Mouse (Mus musculus): ENCODE measurements at regions not wholly inside any gene's neighbourhood (a gene's known extent, or its start where the extent isn't known, plus 50 kb on each side); places are given as distances from the start of the nearest gene placed in this dataset.

DNA sequence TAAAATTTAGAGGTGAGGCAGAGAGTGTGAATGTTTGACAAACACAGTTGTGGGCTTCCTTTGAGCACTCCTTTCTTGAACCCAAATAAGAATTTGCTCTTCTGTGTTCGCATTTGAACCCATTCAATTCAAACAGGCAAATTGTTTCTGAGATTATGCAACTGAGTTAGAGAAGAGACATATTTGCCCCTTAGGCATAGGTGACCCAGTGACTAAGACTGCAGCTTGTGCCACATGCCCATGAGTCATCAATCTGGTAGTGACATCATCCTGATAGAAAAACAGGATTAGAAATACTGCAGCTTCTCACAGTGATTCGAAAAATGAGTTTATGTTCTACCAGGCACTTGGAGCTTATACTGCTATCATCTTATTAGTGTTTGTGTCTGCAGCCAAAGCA, 67.2 kb downstream of the Zfp622 start:
- TF ChIP-seq CTCF (IDR thresholded peaks at IDR 0.05; ENCODE audit: low read depth) = no peak
- Histone ChIP-seq H3K4me3 (ENCODE audit: low read depth, low read length) (no peak overlapping the region), H3K4me1 (replicated peaks; ENCODE audit: control insufficient read depth, insufficient read depth, low read length) (no peaks in the 10 kb centered on the region), H3K27me3 (replicated peaks; ENCODE audit: control insufficient read depth, insufficient read depth, low read length) (no peaks in the 10 kb centered on the region), H3K9ac (ENCODE audit: low read depth, low read length) (no peak overlapping the region), H3K9me3 (ENCODE audit: control insufficient read depth) (no peaks in the 10 kb centered on the region), H3K27ac (ENCODE audit: low read depth, low read length) (no peak overlapping the region), H3K4me2 (replicated peaks; ENCODE audit: low read depth) (no peak overlapping the region), H3K36me3 (ENCODE audit: control insufficient read depth, insufficient read depth) (no peaks in the 10 kb centered on the region)
- no peak for ATAC-seq
- 57% methylated on average over 2 of the region's 2 CpGs for WGBS

DNA sequence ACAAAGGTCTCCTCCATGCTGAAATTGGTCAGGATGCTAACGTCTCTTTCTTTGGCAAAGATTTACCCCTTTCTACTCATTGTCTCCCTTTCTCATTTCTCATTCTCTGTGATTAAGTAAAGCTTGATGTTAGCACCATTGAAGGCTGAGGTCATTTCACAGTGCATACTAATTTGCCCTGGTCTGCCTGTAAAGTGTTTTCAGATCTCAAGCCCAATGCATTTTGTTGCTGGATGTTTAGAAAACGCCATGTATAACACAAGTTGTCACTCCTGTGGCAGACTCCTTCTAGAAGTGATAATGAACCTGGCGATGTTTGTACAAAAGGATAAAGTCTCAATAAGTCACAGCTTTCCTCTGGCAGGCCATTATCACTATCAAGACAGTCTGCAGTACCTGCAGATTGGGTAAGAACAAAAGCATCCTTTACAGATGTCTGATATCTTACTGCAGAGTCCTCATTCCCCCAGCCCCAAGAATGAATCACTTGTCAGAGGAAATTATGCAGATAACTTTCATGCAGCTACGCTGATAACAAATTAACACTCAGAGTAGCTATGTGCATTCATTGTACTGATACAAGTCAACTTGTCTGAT, 68.7 kb downstream of the Zfp622 start:
- H3K27ac ChIP-seq (ENCODE audit: low read depth, low read length) = no peak overlapping the region
- no peak for TF ChIP-seq CTCF (IDR thresholded peaks at IDR 0.05; ENCODE audit: low read depth)
- no peaks in the 10 kb centered on the region for H3K27me3 ChIP-seq (replicated peaks; ENCODE audit: control insufficient read depth, insufficient read depth, low read length)
- no peak overlapping the region for H3K9ac ChIP-seq (ENCODE audit: low read depth, low read length)
- WGBS = 54% methylated on average over 4 of the region's 4 CpGs
- no peaks in the 10 kb centered on the region for H3K36me3 ChIP-seq (ENCODE audit: control insufficient read depth, insufficient read depth)
- no peak overlapping the region for H3K4me2 ChIP-seq (replicated peaks; ENCODE audit: low read depth)
- no peak overlapping the region for H3K4me3 ChIP-seq (ENCODE audit: low read depth, low read length)
- no peak for ATAC-seq
- H3K9me3 ChIP-seq (ENCODE audit: control insufficient read depth) = no peaks in the 10 kb centered on the region
- no peaks in the 10 kb centered on the region for H3K4me1 ChIP-seq (replicated peaks; ENCODE audit: control insufficient read depth, insufficient read depth, low read length)

DNA sequence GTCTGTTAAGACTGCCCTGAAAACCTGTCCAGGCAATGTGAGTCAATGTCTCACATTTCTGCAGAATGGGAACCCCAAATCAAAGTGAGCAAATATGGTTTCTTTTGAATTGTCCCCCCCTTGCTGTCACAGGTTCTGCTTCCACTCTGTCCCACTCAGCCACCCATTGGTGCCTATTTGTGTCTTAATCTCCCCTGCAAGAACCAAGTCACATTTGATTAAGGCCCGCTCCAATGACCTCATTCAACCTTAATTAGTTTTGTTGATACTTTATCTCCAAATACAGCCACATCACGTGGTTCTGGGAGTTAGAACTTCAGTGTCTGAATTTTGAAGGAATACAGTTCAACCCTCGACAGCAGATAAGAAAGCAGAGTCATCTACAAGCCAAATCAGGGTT, 73.9 kb downstream of the Zfp622 start:
- ATAC-seq = no peak
- TF ChIP-seq CTCF (IDR thresholded peaks at IDR 0.05; ENCODE audit: low read depth) = no peak

DNA sequence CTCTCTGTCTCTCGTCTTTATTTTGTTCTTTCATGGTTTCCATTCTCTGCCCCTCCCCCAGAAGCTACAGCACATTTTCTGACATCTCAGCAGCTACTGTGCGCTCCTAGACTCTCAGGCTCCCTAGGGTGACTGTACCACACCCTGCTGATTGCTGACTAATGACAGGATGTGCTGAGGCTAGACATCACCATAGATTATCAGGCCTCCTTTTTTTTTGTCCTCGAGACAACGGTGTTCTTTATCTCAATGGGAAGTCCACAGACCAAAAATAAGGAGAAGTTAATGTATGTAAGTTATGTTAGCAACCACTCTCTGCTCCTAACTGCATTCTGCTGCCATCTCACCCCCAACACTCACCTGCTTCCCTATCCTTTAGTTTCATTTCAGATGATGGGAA, 116.0 kb downstream of the Zfp622 start:
- H3K27me3 ChIP-seq (replicated peaks; ENCODE audit: control insufficient read depth, insufficient read depth, low read length) = no peaks in the 10 kb centered on the region
- no peak for ATAC-seq
- H3K4me1 ChIP-seq (replicated peaks; ENCODE audit: control insufficient read depth, insufficient read depth, low read length) = no peaks in the 10 kb centered on the region
- H3K36me3 ChIP-seq (ENCODE audit: control insufficient read depth, insufficient read depth) = no peaks in the 10 kb centered on the region
- 63% methylated on average over 4 of the region's 4 CpGs for WGBS
- H3K9me3 ChIP-seq (ENCODE audit: control insufficient read depth) = no peaks in the 10 kb centered on the region
- no peak for TF ChIP-seq CTCF (IDR thresholded peaks at IDR 0.05; ENCODE audit: low read depth)
- no peak overlapping the region for H3K27ac ChIP-seq (ENCODE audit: low read depth, low read length)
- H3K9ac ChIP-seq (ENCODE audit: low read depth, low read length) = no peak overlapping the region
- no peak overlapping the region for H3K4me3 ChIP-seq (ENCODE audit: low read depth, low read length)
- no peak overlapping the region for H3K4me2 ChIP-seq (replicated peaks; ENCODE audit: low read depth)

More for the DNA sequence above, 73.9 kb downstream of the Zfp622 start:
- Histone ChIP-seq H3K9ac (ENCODE audit: low read depth, low read length) (no peak overlapping the region), H3K4me2 (replicated peaks; ENCODE audit: low read depth) (no peak overlapping the region), H3K36me3 (ENCODE audit: control insufficient read depth, insufficient read depth) (no peaks in the 10 kb centered on the region), H3K4me3 (ENCODE audit: low read depth, low read length) (no peak overlapping the region), H3K27me3 (replicated peaks; ENCODE audit: control insufficient read depth, insufficient read depth, low read length) (no peaks in the 10 kb centered on the region), H3K9me3 (ENCODE audit: control insufficient read depth) (no peaks in the 10 kb centered on the region), H3K4me1 (replicated peaks; ENCODE audit: control insufficient read depth, insufficient read depth, low read length) (no peaks in the 10 kb centered on the region), H3K27ac (ENCODE audit: low read depth, low read length) (no peak overlapping the region)
- 57% methylated on average over 3 of the region's 3 CpGs for WGBS

DNA sequence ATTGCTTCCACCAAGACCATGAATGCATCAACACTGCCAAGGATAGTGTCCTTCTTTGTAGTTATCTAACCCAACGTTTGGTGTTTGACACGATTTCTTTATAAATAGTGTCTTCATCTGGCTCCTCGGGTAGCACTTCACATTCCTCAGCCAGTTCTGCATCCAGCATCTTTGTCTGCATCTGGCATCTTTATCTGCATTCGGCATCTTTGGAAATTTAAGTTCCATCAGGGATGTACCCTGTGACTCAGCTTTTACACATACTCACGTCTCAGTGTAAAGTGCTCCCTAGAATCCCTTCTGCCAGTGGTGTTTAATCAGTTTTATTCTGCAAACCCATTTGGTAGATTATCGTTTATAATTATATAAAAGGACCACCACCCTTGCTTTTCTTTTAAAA, 123.8 kb downstream of the Zfp622 start:
- 78% methylated on average over 6 of the region's 6 CpGs for WGBS
- no peak for ATAC-seq
- H3K36me3 ChIP-seq (ENCODE audit: control insufficient read depth, insufficient read depth) = no peaks in the 10 kb centered on the region

DNA sequence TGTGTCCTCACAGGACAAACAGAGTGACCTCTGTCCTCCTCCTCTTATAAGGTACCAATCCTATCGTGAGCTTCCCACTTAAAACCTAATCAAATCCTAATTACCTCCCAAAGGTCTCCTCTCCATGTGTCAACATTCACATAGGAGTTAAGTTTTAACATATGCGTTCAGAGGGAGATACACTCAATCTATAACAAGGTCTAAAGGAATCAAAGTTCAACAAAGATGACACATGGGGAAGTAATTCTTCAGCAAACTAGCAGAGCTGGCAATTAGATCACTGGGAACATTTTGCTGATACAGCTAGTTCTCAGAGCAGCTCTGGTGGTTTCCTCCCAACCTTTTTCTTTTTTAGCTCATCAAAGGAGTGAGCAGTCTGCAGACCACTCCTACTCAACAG, 160.0 kb downstream of the Zfp622 start:
- 30% methylated on average over 2 of the region's 2 CpGs for WGBS

More for the DNA sequence above, 123.8 kb downstream of the Zfp622 start:
- no peak for TF ChIP-seq CTCF (IDR thresholded peaks at IDR 0.05; ENCODE audit: low read depth)
- no peak overlapping the region for H3K27ac ChIP-seq (ENCODE audit: low read depth, low read length)
- H3K27me3 ChIP-seq (replicated peaks; ENCODE audit: control insufficient read depth, insufficient read depth, low read length) = no peaks in the 10 kb centered on the region
- no peak overlapping the region for H3K4me2 ChIP-seq (replicated peaks; ENCODE audit: low read depth)
- no peak overlapping the region for H3K4me3 ChIP-seq (ENCODE audit: low read depth, low read length)
- no peak overlapping the region for H3K9ac ChIP-seq (ENCODE audit: low read depth, low read length)
- no peaks in the 10 kb centered on the region for H3K9me3 ChIP-seq (ENCODE audit: control insufficient read depth)
- H3K4me1 ChIP-seq (replicated peaks; ENCODE audit: control insufficient read depth, insufficient read depth, low read length) = no peaks in the 10 kb centered on the region

DNA sequence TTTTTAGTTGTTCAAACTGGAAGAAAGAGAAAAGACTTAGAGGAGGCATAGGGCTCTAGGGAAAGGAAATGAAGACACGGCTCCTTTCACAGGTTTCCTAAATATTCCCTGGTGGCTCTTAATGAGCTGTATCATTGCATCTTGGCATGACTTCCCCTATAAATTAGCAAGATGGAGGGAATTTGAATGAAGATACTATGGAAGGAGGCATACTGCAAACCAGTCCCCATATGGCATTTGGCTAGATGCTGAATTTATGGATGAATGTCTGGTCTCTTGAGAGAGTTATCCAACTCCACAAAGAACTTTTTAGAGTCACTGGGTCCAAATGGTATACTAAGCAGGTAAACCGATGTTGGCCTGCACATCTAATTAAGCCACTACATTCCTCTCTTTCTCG, 150.3 kb upstream of the March11 start:
- WGBS = 81% methylated on average over 3 of the region's 3 CpGs
- ATAC-seq = no peak
- no peaks in the 10 kb centered on the region for H3K4me1 ChIP-seq (replicated peaks; ENCODE audit: control insufficient read depth, insufficient read depth, low read length)
- TF ChIP-seq CTCF (IDR thresholded peaks at IDR 0.05; ENCODE audit: low read depth) = no peak
- no peaks in the 10 kb centered on the region for H3K36me3 ChIP-seq (ENCODE audit: control insufficient read depth, insufficient read depth)
- H3K4me2 ChIP-seq (replicated peaks; ENCODE audit: low read depth) = no peak overlapping the region
- no peak overlapping the region for H3K27ac ChIP-seq (ENCODE audit: low read depth, low read length)
- no peaks in the 10 kb centered on the region for H3K9me3 ChIP-seq (ENCODE audit: control insufficient read depth)
- H3K4me3 ChIP-seq (ENCODE audit: low read depth, low read length) = no peak overlapping the region
- no peaks in the 10 kb centered on the region for H3K27me3 ChIP-seq (replicated peaks; ENCODE audit: control insufficient read depth, insufficient read depth, low read length)
- H3K9ac ChIP-seq (ENCODE audit: low read depth, low read length) = no peak overlapping the region

More for the DNA sequence above, 160.0 kb downstream of the Zfp622 start:
- no peak for TF ChIP-seq CTCF (IDR thresholded peaks at IDR 0.05; ENCODE audit: low read depth)
- Histone ChIP-seq H3K4me2 (replicated peaks; ENCODE audit: low read depth) (no peak overlapping the region), H3K27ac (ENCODE audit: low read depth, low read length) (no peak overlapping the region), H3K9ac (ENCODE audit: low read depth, low read length) (no peak overlapping the region), H3K4me3 (ENCODE audit: low read depth, low read length) (no peak overlapping the region), H3K4me1 (replicated peaks; ENCODE audit: control insufficient read depth, insufficient read depth, low read length) (no peaks in the 10 kb centered on the region), H3K36me3 (ENCODE audit: control insufficient read depth, insufficient read depth) (no peaks in the 10 kb centered on the region), H3K9me3 (ENCODE audit: control insufficient read depth) (no peaks in the 10 kb centered on the region), H3K27me3 (replicated peaks; ENCODE audit: control insufficient read depth, insufficient read depth, low read length) (no peaks in the 10 kb centered on the region)
- ATAC-seq = peak; percentile 65
